Mouse (Mus musculus) kidney, adult 2 months (tissue): Measurements from ENCODE around the gene Pdgfb.

Source experiments
- CTCF ChIP-seq: fragments of 200-500 bp; conservative IDR thresholded peaks from 2 replicates; pipeline ENCODE4 v1.5.1; 2011; ENCODE audit warnings: low read depth, mild to moderate bottlenecking, control low read depth, low read length, moderate library complexity, mixed read lengths; ENCODE audit not compliant: insufficient read depth, insufficient read length
- POLR2A ChIP-seq: fragments of 200-500 bp; IDR thresholded peaks from one replicate; pipeline ENCODE4 v1.6.1; 2011; ENCODE audit warnings: low read depth, low read length, control low read depth

- TF ChIP-seq CTCF (peak; percentile 32; the same call in 1 of the 2 replicates), POLR2A (no peak)
Observed at GRCm38 (mm10) chr15:79961366-79961921, 53.3 kb downstream of the Pdgfb start.
